Mouse (Mus musculus): Measurements from ENCODE around the gene H2-Q1.

DNA sequence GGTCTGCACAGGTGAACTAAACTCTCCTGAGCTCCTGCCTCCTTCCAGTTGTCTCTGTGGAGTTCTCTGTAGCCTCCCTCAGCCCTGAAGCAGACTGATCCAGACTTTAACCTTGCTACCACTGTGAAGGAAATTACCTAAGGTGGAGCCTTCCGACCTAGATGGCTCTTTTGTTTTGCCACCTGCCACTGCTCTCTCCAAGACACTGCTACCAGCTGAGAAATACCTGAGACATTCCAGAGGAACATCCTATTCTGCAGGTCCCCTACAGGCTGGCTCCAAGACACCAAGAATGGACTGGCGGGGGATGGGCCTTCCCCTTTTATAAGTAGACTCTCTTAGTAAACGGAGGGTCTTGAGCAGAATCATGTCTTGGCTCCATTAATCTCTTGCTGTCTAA is 39.9 kb upstream of the H2-Q1 start:
- no peak for TF ChIP-seq CTCF (IDR thresholded peaks at IDR 0.05; ENCODE audit: low read depth)
- TF ChIP-seq EP300 (optimal IDR thresholded peaks at IDR 0.05) = no peak

All from stomach, postnatal 0 days (tissue).